Mouse (Mus musculus): ENCODE results near the gene Fscn1.

DNA sequence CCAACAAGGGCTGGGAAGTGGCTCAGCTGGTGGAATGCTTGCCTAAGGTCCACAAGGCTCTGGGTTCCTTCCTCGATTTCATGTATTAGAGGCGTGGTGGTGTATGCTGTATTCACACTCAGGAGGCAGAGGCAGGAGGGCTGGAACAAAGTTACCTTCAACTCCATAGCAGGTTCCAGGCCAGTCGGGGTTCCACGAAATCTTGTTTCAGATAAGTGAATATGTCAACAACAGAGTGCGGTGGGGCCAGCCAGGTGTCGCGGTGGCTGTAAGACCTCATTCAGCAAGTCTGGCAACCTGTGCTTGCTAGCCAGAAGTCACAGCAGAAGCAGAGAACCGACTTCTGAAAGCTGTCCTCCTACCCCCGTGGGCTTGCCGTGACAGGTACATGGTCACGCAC is 44.9 kb upstream of the Fscn1 start:
- TF ChIP-seq CTCF (IDR thresholded peaks at IDR 0.05; ENCODE audit: extremely low read depth, insufficient read depth, insufficient read length, insufficient replicate concordance) (no peak), POLR2A (IDR thresholded peaks at IDR 0.05; ENCODE audit: low read depth, low read length) (no peak)

Measured in spleen, adult 2 months (tissue).